Mouse (Mus musculus) CH12F3 (cell line): ENCODE data around the gene Eva1b.
"Not testable (repeated sequence)": the region's sequence is repeated elsewhere in the genome, so short reads cannot be mapped to it uniquely, and the experiment has no call there.

ENCODE experiments used
- in situ Hi-C: fragments of 300-500 bp; cut with MboI; formaldehyde crosslinking; loops from 2 replicates; pipeline ENCODE4 v1.14.3; 2020; ENCODE audit warnings: low sequenced_read_pairs

The Eva1b gene

GRCm38 (mm10) chr4:126152864-126153263 lies 5.3 kb downstream of the Eva1b start:
- in situ Hi-C loops: no loop called here

GRCm38 (mm10) chr4:126155183-126155582 lies 7.6 kb downstream of the Eva1b start:
- in situ Hi-C loops: no loop called here

GRCm38 (mm10) chr4:126155869-126156268 lies 8.3 kb downstream of the Eva1b start:
- in situ Hi-C loops: no loop called here

- in situ Hi-C loops: no loop called here
These were observed 9.1 kb downstream of the Eva1b start for GRCm38 (mm10) chr4:126156617-126157016.

GRCm38 (mm10) chr4:126157562-126157961 lies 10.0 kb downstream of the Eva1b start:
- in situ Hi-C loops: no loop called here

GRCm38 (mm10) chr4:126159455-126159854 lies 11.9 kb downstream of the Eva1b start:
- in situ Hi-C loops: no loop called here

GRCm38 (mm10) chr4:126160981-126161380 lies 13.4 kb downstream of the Eva1b start:
- in situ Hi-C loops: no loop called here

GRCm38 (mm10) chr4:126161456-126161855 lies 13.9 kb downstream of the Eva1b start:
- in situ Hi-C loops: no loop called here

GRCm38 (mm10) chr4:126161986-126162385 lies 14.4 kb downstream of the Eva1b start:
- in situ Hi-C loops: no loop called here

GRCm38 (mm10) chr4:126162544-126163066 lies 15.1 kb downstream of the Eva1b start:
- in situ Hi-C loops: no loop called here

GRCm38 (mm10) chr4:126163067-126163659 lies 15.6 kb downstream of the Eva1b start, which contains the start of gene Sh3d21:
Gene Sh3d21, minus strand, starts transcription at chr4:126163491.
- in situ Hi-C loops: no loop called here

- in situ Hi-C loops: no loop called here
These were observed 16.1 kb downstream of the Eva1b start for GRCm38 (mm10) chr4:126163685-126164084.

- in situ Hi-C loops: not testable (repeated sequence)
These were observed 17.5 kb downstream of the Eva1b start for GRCm38 (mm10) chr4:126165092-126165491.

GRCm38 (mm10) chr4:126166084-126166483 lies 18.5 kb downstream of the Eva1b start:
- in situ Hi-C loops: no loop called here

GRCm38 (mm10) chr4:126168851-126169250 lies 21.3 kb downstream of the Eva1b start:
- in situ Hi-C loops: no loop called here

- in situ Hi-C loops: not testable (repeated sequence)
These were observed 23.2 kb downstream of the Eva1b start for GRCm38 (mm10) chr4:126170737-126171136.

GRCm38 (mm10) chr4:126173800-126174199 lies 26.3 kb downstream of the Eva1b start:
- in situ Hi-C loops: no loop called here

- in situ Hi-C loops: not testable (repeated sequence)
These were observed 28.4 kb downstream of the Eva1b start for GRCm38 (mm10) chr4:126175980-126176379.

- in situ Hi-C loops: no loop called here
These were observed 33.8 kb downstream of the Eva1b start for GRCm38 (mm10) chr4:126181170-126181957.

GRCm38 (mm10) chr4:126183034-126183433 lies 35.5 kb downstream of the Eva1b start:
- in situ Hi-C loops: no loop called here

- in situ Hi-C loops: no loop called here
These were observed 39.6 kb downstream of the Eva1b start for GRCm38 (mm10) chr4:126187096-126187495.

GRCm38 (mm10) chr4:126190636-126191035 lies 43.1 kb downstream of the Eva1b start:
- in situ Hi-C loops: no loop called here
